In the genomic region with DNA sequence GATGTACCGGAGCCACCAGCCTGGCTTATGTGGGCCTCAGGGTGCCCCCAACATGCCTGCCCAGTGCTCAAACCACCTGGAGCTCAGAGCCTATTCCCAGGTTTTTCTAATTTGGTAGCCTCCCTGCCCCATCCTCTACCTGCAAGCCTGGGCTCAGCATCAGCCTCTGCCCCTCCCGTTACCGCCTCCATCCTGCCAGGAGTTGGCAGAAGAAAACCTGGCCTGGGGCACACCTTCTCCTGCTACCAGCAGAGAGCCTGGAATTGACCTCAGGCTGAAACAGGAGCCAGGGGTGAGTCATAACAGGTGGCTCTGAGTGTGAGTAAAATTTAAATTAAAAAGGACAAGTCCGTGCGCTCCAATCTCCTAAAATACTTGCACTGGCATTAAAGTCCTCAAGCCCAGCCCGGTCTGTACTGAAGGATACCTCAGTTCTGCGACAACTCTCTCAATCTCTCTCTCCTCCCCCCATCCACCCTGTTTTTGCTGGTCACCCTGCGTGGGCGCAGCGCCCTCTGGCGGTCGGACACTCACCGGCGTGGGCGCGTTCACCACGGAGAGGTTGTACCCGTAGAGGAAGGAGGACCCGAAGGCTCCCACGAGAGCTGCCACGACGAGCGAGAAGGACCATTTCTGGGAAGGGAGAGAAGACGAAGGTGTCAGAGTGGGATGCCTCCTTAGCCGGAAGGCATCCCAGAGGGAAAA, we compare ENCODE assay signal across 9 mouse cellular contexts. TPM values are rescaled to one million over a fixed set of nuclear protein-coding genes. Genes with fewer than 3 reads are reported as not detected.
A peak's percentile ranks its signal among the peaks of the same experiment; 100 is the strongest.
DNase-seq lines count a peak whose midpoint lies in the region; ATAC-seq lines count a peak whose summit lies in the region.
"Had no signal": no experiment of that assay in that cellular context is flagged by ENCODE, and none has a peak within 500 bp of the region (broad histone marks: within the 10 kb centered on the region; RNA-seq: fewer than 3 reads in every experiment).

No protein-coding gene starts in this region.

- intact Hi-C loops in left cerebral cortex, postnatal 10 days (cut with DNase I) = no loop called here

- H3K9ac ChIP-seq in midbrain, embryonic 14.5 days (replicated peaks; ENCODE audit: low read length) = no peak overlapping the region
- no peak overlapping the region for H3K9ac ChIP-seq in midbrain, embryonic 15.5 days

- H3K36me3 ChIP-seq in midbrain, embryonic 14.5 days (ENCODE audit: control insufficient read depth, insufficient read depth, low read length) = no peaks in the 10 kb centered on the region
- H3K36me3 ChIP-seq in midbrain, embryonic 15.5 days (replicated peaks) = no peaks in the 10 kb centered on the region

- H3K27me3 ChIP-seq in midbrain, embryonic 14.5 days (ENCODE audit: control insufficient read depth, insufficient read depth, low read length) = no peaks in the 10 kb centered on the region
- no peaks in the 10 kb centered on the region; the same call in 1 of the 2 replicates for H3K27me3 ChIP-seq in midbrain, embryonic 15.5 days (replicated peaks)

- peak; percentile 17 for DNase-seq in CD4-positive, CD25-positive, alpha-beta regulatory T cell, adult 2 months (ENCODE audit: low read depth, low spot score)
- DNase-seq in midbrain, embryonic 14.5 days = peak; percentile 9
- peak; percentile 49 to 58 for DNase-seq in frontal cortex, postnatal 25 days (ENCODE audit: low spot score in 2 of 2)
- DNase-seq in left cerebral cortex, postnatal 10 days (ENCODE audit: extremely low spot score in 1 of 2, low spot score in 2 of 2) = peak; percentile 39 to 80
- peak; percentile 80 for DNase-seq in testis, postnatal 10 days (ENCODE audit: low spot score)
- DNase-seq in embryo, embryonic 11 days = no peak

- WGBS in midbrain, embryonic 14.5 days = 92% methylated on average over 25 of the region's 25 CpGs
- WGBS in midbrain, embryonic 15.5 days = 90% methylated on average over 25 of the region's 25 CpGs

- peaks cover 10% of the 10 kb centered on the region for H3K4me1 ChIP-seq in midbrain, embryonic 14.5 days (ENCODE audit: control insufficient read depth, insufficient read depth, low read length)
- H3K4me1 ChIP-seq in midbrain, embryonic 15.5 days = peaks cover 8% of the 10 kb centered on the region; the same call in 1 of the 2 replicates

- ATAC-seq in CD4-positive, CD25-positive, alpha-beta regulatory T cell, adult 4 months = no peak
- no peak for ATAC-seq in midbrain, embryonic 14.5 days (ENCODE audit: low FRiP score, low TSS enrichment)
- no peak for ATAC-seq in midbrain, embryonic 15.5 days (replicated peaks)

- no peaks in the 10 kb centered on the region for H3K9me3 ChIP-seq in midbrain, embryonic 14.5 days (ENCODE audit: control insufficient read depth, low read length)
- no peaks in the 10 kb centered on the region for H3K9me3 ChIP-seq in midbrain, embryonic 15.5 days

- H3K27ac ChIP-seq in midbrain, embryonic 14.5 days (replicated peaks; ENCODE audit: low read depth, low read length) = no peak overlapping the region
- H3K27ac ChIP-seq in midbrain, embryonic 15.5 days = no peak overlapping the region

- no peak overlapping the region for H3K4me3 ChIP-seq in midbrain, embryonic 14.5 days (replicated peaks; ENCODE audit: low read depth, low read length)
- no peak overlapping the region for H3K4me3 ChIP-seq in midbrain, embryonic 15.5 days
- H3K4me3 ChIP-seq: myocyte had no signal

- no peak overlapping the region for H3K4me2 ChIP-seq in midbrain, embryonic 14.5 days (ENCODE audit: low read length)
- H3K4me2 ChIP-seq in midbrain, embryonic 15.5 days = no peak overlapping the region

RNA-seq across cellular contexts. Expression of a gene that starts 25.9 kb away (rescaled TPM):
- polyA plus RNA-seq in CD4-positive, CD25-positive, alpha-beta regulatory T cell, adult 4 months (2017; shearing (Covaris generic)) = 1 to 10 TPM; 7.9 TPM
- 0.28 and 0.40 TPM in 2 replicates for polyA plus RNA-seq in midbrain, embryonic 14.5 days (2014; fragmentation: Nextera tagmentation; extraction: Ambion mirVana)
- 0.26 and 0.40 TPM in 2 replicates for polyA plus RNA-seq in midbrain, embryonic 15.5 days (2015; fragmentation: Nextera tagmentation; extraction: Ambion mirVana)
- total RNA-seq in left cerebral cortex, postnatal 10 days (2021) = 1 to 10 TPM; 1.1 to 1.2 TPM
